Comparison of ENCODE assay signal across 15 mouse cellular contexts in the genomic region with DNA sequence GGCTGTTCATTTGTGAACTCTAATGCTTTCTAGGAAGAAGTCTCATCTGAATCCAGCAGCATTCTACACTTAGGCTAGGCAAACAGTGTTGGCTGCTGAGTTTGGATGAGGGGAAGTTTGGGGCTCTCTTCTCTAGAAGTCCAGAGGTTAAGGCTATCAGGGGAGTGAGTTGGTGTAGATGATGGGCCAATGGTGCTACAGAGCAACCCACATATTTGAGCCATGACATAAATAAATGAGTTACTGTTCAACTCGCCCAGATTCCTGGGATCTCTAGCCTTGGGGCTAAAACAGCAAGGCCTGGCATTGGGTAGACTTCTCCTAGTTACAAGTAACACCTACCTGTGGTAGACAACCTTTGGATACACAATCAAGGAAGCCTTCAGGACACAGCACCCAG.
"Had no signal": no experiment of that assay in that cellular context is flagged by ENCODE, and none has a peak within 500 bp of the region (broad histone marks: within the 10 kb centered on the region; RNA-seq: fewer than 3 reads in every experiment).

No protein-coding gene starts in this region.

- H3K4me2 ChIP-seq: neural tube, embryonic 15.5 days; stomach, embryonic 15.5 days had no signal

- DNase-seq: retina, postnatal 1 day; right cerebral cortex, adult 18-20 months; right cerebral cortex, postnatal 14 days; right cerebral cortex, postnatal 25 days; right cerebral cortex, postnatal 4 days; spleen, adult 18-20 months; thymus, adult 18-20 months; thymus, adult 2 months; thymus, postnatal 14 days; thymus, postnatal 25 days; thymus, postnatal 36 days; thymus, postnatal 4 days had no signal

- H3K4me1 ChIP-seq: neural tube, embryonic 15.5 days; stomach, embryonic 15.5 days had no signal

- H3K27ac ChIP-seq: neural tube, embryonic 15.5 days; stomach, embryonic 15.5 days; stomach, postnatal 0 days had no signal

- H3K27me3 ChIP-seq: neural tube, embryonic 15.5 days; stomach, embryonic 15.5 days had no signal

- H3K4me3 ChIP-seq: neural tube, embryonic 15.5 days; stomach, embryonic 15.5 days had no signal

- H3K9me3 ChIP-seq: neural tube, embryonic 15.5 days; stomach, embryonic 15.5 days had no signal

- H3K9ac ChIP-seq: neural tube, embryonic 15.5 days; stomach, embryonic 15.5 days had no signal
